Mouse (Mus musculus): ENCODE measurements at regions not wholly inside any gene's neighbourhood (a gene's known extent, or its start where the extent isn't known, plus 50 kb on each side); places are given as distances from the start of the nearest gene placed in this dataset.

- Histone ChIP-seq H3K9ac (ENCODE audit: low read length) (no peak overlapping the region), H3K27ac (replicated peaks; ENCODE audit: low read depth, low read length) (no peak overlapping the region), H3K4me1 (ENCODE audit: control insufficient read depth, insufficient read depth, low read length) (no peaks in the 10 kb centered on the region), H3K36me3 (ENCODE audit: control insufficient read depth, insufficient read depth, low read length) (no peaks in the 10 kb centered on the region), H3K4me3 (ENCODE audit: low read depth, low read length) (no peak overlapping the region), H3K27me3 (ENCODE audit: control insufficient read depth, insufficient read depth, low read length) (no peaks in the 10 kb centered on the region), H3K9me3 (ENCODE audit: control insufficient read depth, low read length) (no peaks in the 10 kb centered on the region), H3K4me2 (ENCODE audit: low read depth, severe bottlenecking) (no peak overlapping the region)
- ATAC-seq (ENCODE audit: insufficient number of reproducible peaks, low FRiP score, low TSS enrichment, low read depth) = 0 out of 2 replicates have a peak, but pooled peaks have one; percentile 47
- WGBS = 58% methylated on average over 7 of the region's 7 CpGs
- DNase-seq (ENCODE audit: low spot score) = peak; percentile 24
Observed at GRCm38 (mm10) chr5:106089332-106089731, 213.0 kb downstream of the Zfp326 start.

- H3K4me3 ChIP-seq (ENCODE audit: low read depth, low read length) = no peak overlapping the region
- WGBS = 80% methylated on average over 5 of the region's 5 CpGs
- no peak for ATAC-seq (ENCODE audit: insufficient number of reproducible peaks, low FRiP score, low TSS enrichment, low read depth)
- H3K4me1 ChIP-seq (ENCODE audit: control insufficient read depth, insufficient read depth, low read length) = no peaks in the 10 kb centered on the region
- no peak overlapping the region for H3K4me2 ChIP-seq (ENCODE audit: low read depth, severe bottlenecking)
- H3K9me3 ChIP-seq (ENCODE audit: control insufficient read depth, low read length) = no peaks in the 10 kb centered on the region
- H3K9ac ChIP-seq (ENCODE audit: low read length) = no peak overlapping the region
- DNase-seq (ENCODE audit: low spot score) = no peak
- H3K27ac ChIP-seq (replicated peaks; ENCODE audit: low read depth, low read length) = no peak overlapping the region
- H3K27me3 ChIP-seq (ENCODE audit: control insufficient read depth, insufficient read depth, low read length) = no peaks in the 10 kb centered on the region
- H3K36me3 ChIP-seq (ENCODE audit: control insufficient read depth, insufficient read depth, low read length) = no peaks in the 10 kb centered on the region
Observed at GRCm38 (mm10) chr5:106088478-106089185, 212.3 kb downstream of the Zfp326 start.

GRCm38 (mm10) chr5:106083786-106084185, 207.4 kb downstream of the Zfp326 start:
- H3K4me1 ChIP-seq (ENCODE audit: control insufficient read depth, insufficient read depth, low read length) = no peaks in the 10 kb centered on the region
- H3K9me3 ChIP-seq (ENCODE audit: control insufficient read depth, low read length) = no peaks in the 10 kb centered on the region
- no peak overlapping the region for H3K4me3 ChIP-seq (ENCODE audit: low read depth, low read length)
- H3K27ac ChIP-seq (replicated peaks; ENCODE audit: low read depth, low read length) = no peak overlapping the region
- no peak overlapping the region for H3K9ac ChIP-seq (ENCODE audit: low read length)
- no peak overlapping the region for H3K4me2 ChIP-seq (ENCODE audit: low read depth, severe bottlenecking)
- no peaks in the 10 kb centered on the region for H3K36me3 ChIP-seq (ENCODE audit: control insufficient read depth, insufficient read depth, low read length)
- DNase-seq (ENCODE audit: low spot score) (no peak), ATAC-seq (ENCODE audit: insufficient number of reproducible peaks, low FRiP score, low TSS enrichment, low read depth) (no peak)
- 80% methylated on average over 4 of the region's 4 CpGs for WGBS
- H3K27me3 ChIP-seq (ENCODE audit: control insufficient read depth, insufficient read depth, low read length) = no peaks in the 10 kb centered on the region

GRCm38 (mm10) chr5:106082891-106083290, 206.5 kb downstream of the Zfp326 start:
- H3K4me2 ChIP-seq (ENCODE audit: low read depth, severe bottlenecking) = no peak overlapping the region
- DNase-seq (ENCODE audit: low spot score) = no peak
- 67% methylated on average over 7 of the region's 7 CpGs for WGBS

GRCm38 (mm10) chr5:106067124-106067551, 190.8 kb downstream of the Zfp326 start:
- DNase-seq (ENCODE audit: low spot score) = no peak
- peaks cover 4% of the 10 kb centered on the region; the same call in 1 of the 2 replicates for H3K9me3 ChIP-seq (ENCODE audit: control insufficient read depth, low read length)
- WGBS = 85% methylated on average over 9 of the region's 9 CpGs

More at GRCm38 (mm10) chr5:106082891-106083290, 206.5 kb downstream of the Zfp326 start:
- Histone ChIP-seq H3K9me3 (ENCODE audit: control insufficient read depth, low read length) (no peaks in the 10 kb centered on the region), H3K36me3 (ENCODE audit: control insufficient read depth, insufficient read depth, low read length) (no peaks in the 10 kb centered on the region), H3K27ac (replicated peaks; ENCODE audit: low read depth, low read length) (no peak overlapping the region), H3K9ac (ENCODE audit: low read length) (no peak overlapping the region), H3K27me3 (ENCODE audit: control insufficient read depth, insufficient read depth, low read length) (no peaks in the 10 kb centered on the region), H3K4me1 (ENCODE audit: control insufficient read depth, insufficient read depth, low read length) (no peaks in the 10 kb centered on the region), H3K4me3 (ENCODE audit: low read depth, low read length) (no peak overlapping the region)
- ATAC-seq (ENCODE audit: insufficient number of reproducible peaks, low FRiP score, low TSS enrichment, low read depth) = no peak

GRCm38 (mm10) chr5:106066706-106067105, 190.3 kb downstream of the Zfp326 start:
- no peak overlapping the region for H3K4me2 ChIP-seq (ENCODE audit: low read depth, severe bottlenecking)
- no peaks in the 10 kb centered on the region for H3K4me1 ChIP-seq (ENCODE audit: control insufficient read depth, insufficient read depth, low read length)
- H3K9me3 ChIP-seq (ENCODE audit: control insufficient read depth, low read length) = peaks cover 4% of the 10 kb centered on the region; the same call in 1 of the 2 replicates
- H3K36me3 ChIP-seq (ENCODE audit: control insufficient read depth, insufficient read depth, low read length) = no peaks in the 10 kb centered on the region
- no peaks in the 10 kb centered on the region for H3K27me3 ChIP-seq (ENCODE audit: control insufficient read depth, insufficient read depth, low read length)
- no peak overlapping the region for H3K27ac ChIP-seq (replicated peaks; ENCODE audit: low read depth, low read length)
- H3K4me3 ChIP-seq (ENCODE audit: low read depth, low read length) = no peak overlapping the region
- no peak for ATAC-seq (ENCODE audit: insufficient number of reproducible peaks, low FRiP score, low TSS enrichment, low read depth)
- no peak for DNase-seq (ENCODE audit: low spot score)
- H3K9ac ChIP-seq (ENCODE audit: low read length) = no peak overlapping the region

More at GRCm38 (mm10) chr5:106067124-106067551, 190.8 kb downstream of the Zfp326 start:
- Histone ChIP-seq H3K4me1 (ENCODE audit: control insufficient read depth, insufficient read depth, low read length) (no peaks in the 10 kb centered on the region), H3K4me3 (ENCODE audit: low read depth, low read length) (no peak overlapping the region), H3K36me3 (ENCODE audit: control insufficient read depth, insufficient read depth, low read length) (no peaks in the 10 kb centered on the region), H3K27me3 (ENCODE audit: control insufficient read depth, insufficient read depth, low read length) (no peaks in the 10 kb centered on the region), H3K27ac (replicated peaks; ENCODE audit: low read depth, low read length) (no peak overlapping the region), H3K4me2 (ENCODE audit: low read depth, severe bottlenecking) (no peak overlapping the region), H3K9ac (ENCODE audit: low read length) (no peak overlapping the region)
- no peak for ATAC-seq (ENCODE audit: insufficient number of reproducible peaks, low FRiP score, low TSS enrichment, low read depth)

GRCm38 (mm10) chr5:106064366-106064765, 188.0 kb downstream of the Zfp326 start:
- no peak overlapping the region for H3K4me2 ChIP-seq (ENCODE audit: low read depth, severe bottlenecking)
- no peaks in the 10 kb centered on the region for H3K4me1 ChIP-seq (ENCODE audit: control insufficient read depth, insufficient read depth, low read length)
- 88% methylated on average over 7 of the region's 7 CpGs for WGBS
- DNase-seq (ENCODE audit: low spot score) (no peak), ATAC-seq (ENCODE audit: insufficient number of reproducible peaks, low FRiP score, low TSS enrichment, low read depth) (no peak)
- H3K27me3 ChIP-seq (ENCODE audit: control insufficient read depth, insufficient read depth, low read length) = no peaks in the 10 kb centered on the region
- no peak overlapping the region for H3K27ac ChIP-seq (replicated peaks; ENCODE audit: low read depth, low read length)
- no peak overlapping the region for H3K9ac ChIP-seq (ENCODE audit: low read length)
- no peak overlapping the region for H3K4me3 ChIP-seq (ENCODE audit: low read depth, low read length)
- peaks cover 4% of the 10 kb centered on the region; the same call in 1 of the 2 replicates for H3K9me3 ChIP-seq (ENCODE audit: control insufficient read depth, low read length)
- H3K36me3 ChIP-seq (ENCODE audit: control insufficient read depth, insufficient read depth, low read length) = no peaks in the 10 kb centered on the region

- WGBS = 91% methylated on average over 6 of the region's 6 CpGs
- DNase-seq (ENCODE audit: low spot score) = no peak
- ATAC-seq (ENCODE audit: insufficient number of reproducible peaks, low FRiP score, low TSS enrichment, low read depth) = no peak
Observed at GRCm38 (mm10) chr5:106062926-106063325, 186.6 kb downstream of the Zfp326 start.

More at GRCm38 (mm10) chr5:106062926-106063325, 186.6 kb downstream of the Zfp326 start:
- Histone ChIP-seq H3K4me1 (ENCODE audit: control insufficient read depth, insufficient read depth, low read length) (no peaks in the 10 kb centered on the region), H3K27ac (replicated peaks; ENCODE audit: low read depth, low read length) (no peak overlapping the region), H3K4me3 (ENCODE audit: low read depth, low read length) (no peak overlapping the region), H3K27me3 (ENCODE audit: control insufficient read depth, insufficient read depth, low read length) (no peaks in the 10 kb centered on the region), H3K36me3 (ENCODE audit: control insufficient read depth, insufficient read depth, low read length) (no peaks in the 10 kb centered on the region), H3K4me2 (ENCODE audit: low read depth, severe bottlenecking) (no peak overlapping the region), H3K9me3 (ENCODE audit: control insufficient read depth, low read length) (peaks cover 4% of the 10 kb centered on the region; the same call in 1 of the 2 replicates), H3K9ac (ENCODE audit: low read length) (no peak overlapping the region)
